Mouse (Mus musculus): ENCODE measurements around the gene Inafm1. TPM values are rescaled to one million over a fixed set of nuclear protein-coding genes. Genes with fewer than 3 reads are reported as not detected.

Gene Inafm1
- total and polyA plus RNA-seq, 3 experiments: 1.5 to 9.5 (median 7.4) TPM

GRCm38 (mm10) chr7:16319216-16319615 lies 45.8 kb upstream of the Inafm1 start:
- H3K27ac ChIP-seq (ENCODE audit: insufficient read depth, low read depth): no peak overlapping the region
- TF ChIP-seq NRF1 (IDR thresholded peaks at IDR 0.05; ENCODE audit: low read depth, low read length) (no peak), EP300 (IDR thresholded peaks at IDR 0.05; ENCODE audit: low read length) (no peak), CHD2 (IDR thresholded peaks at IDR 0.05; ENCODE audit: low read length) (no peak), IRF4 (IDR thresholded peaks at IDR 0.05; ENCODE audit: low read depth, low read length) (no peak), MAX (IDR thresholded peaks at IDR 0.05; ENCODE audit: low read length) (no peak), BHLHE40 (IDR thresholded peaks at IDR 0.05; ENCODE audit: low read depth, low read length) (no peak), PAX5 (IDR thresholded peaks at IDR 0.05; ENCODE audit: low read length) (no peak), GABPA (IDR thresholded peaks at IDR 0.05; ENCODE audit: insufficient replicate concordance, low read depth, low read length) (no peak), POLR2AphosphoS2 (IDR thresholded peaks at IDR 0.05; ENCODE audit: low read depth, low read length) (no peak), KAT2A (IDR thresholded peaks at IDR 0.05; ENCODE audit: insufficient replicate concordance, low read length) (no peak)
- dilution Hi-C loops (cut with MboI; ENCODE audit: extremely low pct_ligation_motif_present, extremely low pct_unique_long_range_greater_than_20kb, low sequenced_read_pairs) (no loop called here), in situ Hi-C loops (cut with MboI; ENCODE audit: low pct_ligation_motif_present, low pct_unique_long_range_greater_than_20kb, low sequenced_read_pairs) (no loop called here)
- H3K9me3 ChIP-seq (replicated peaks; ENCODE audit: low read length): no peaks in the 10 kb centered on the region
- H3K4me1 ChIP-seq (ENCODE audit: control insufficient read depth in 1 of 2, insufficient read depth in 2 of 2): peaks cover 5 to 15% of the 10 kb centered on the region in 2 experiments
- H3K9ac ChIP-seq (ENCODE audit: insufficient read depth, low read depth): no peak overlapping the region
- no peak overlapping the region for H3K4me3 ChIP-seq (replicated peaks in 1 of 3; ENCODE audit: low read depth in 2 of 3, low read length in 2 of 3, poor library complexity in 1 of 3)
- no peaks in the 10 kb centered on the region for H3K27me3 ChIP-seq (replicated peaks)
- H3K79me2 ChIP-seq (replicated peaks; ENCODE audit: control insufficient read depth, extremely low read depth, insufficient read depth, poor library complexity, severe bottlenecking): peaks cover 10% of the 10 kb centered on the region
- no peak for DNase-seq (ENCODE audit: extremely low read depth)
- H3K4me2 ChIP-seq (ENCODE audit: insufficient read depth, low read depth, poor library complexity, severe bottlenecking): no peak overlapping the region
- H3K36me3 ChIP-seq (replicated peaks in 1 of 2; ENCODE audit: control insufficient read depth in 1 of 2, insufficient read depth in 1 of 2, low read length in 1 of 2): peaks cover 36 to 61% of the 10 kb centered on the region in 2 experiments

GRCm38 (mm10) chr7:16317094-16317493 lies 43.7 kb upstream of the Inafm1 start:
- Histone ChIP-seq H3K36me3 (replicated peaks in 1 of 2; ENCODE audit: control insufficient read depth in 1 of 2, insufficient read depth in 1 of 2, low read length in 1 of 2) (peaks cover 37 to 54% of the 10 kb centered on the region in 2 experiments), H3K27ac (ENCODE audit: insufficient read depth, low read depth) (no peak overlapping the region), H3K27me3 (replicated peaks) (no peaks in the 10 kb centered on the region), H3K9me3 (replicated peaks; ENCODE audit: low read length) (no peaks in the 10 kb centered on the region), H3K4me3 (replicated peaks in 1 of 3; ENCODE audit: low read depth in 2 of 3, low read length in 2 of 3, poor library complexity in 1 of 3) (no peak overlapping the region), H3K4me2 (ENCODE audit: insufficient read depth, low read depth, poor library complexity, severe bottlenecking) (no peak overlapping the region), H3K4me1 (ENCODE audit: control insufficient read depth in 1 of 2, insufficient read depth in 2 of 2) (peaks cover 5 to 16% of the 10 kb centered on the region in 2 experiments), H3K79me2 (replicated peaks; ENCODE audit: control insufficient read depth, extremely low read depth, insufficient read depth, poor library complexity, severe bottlenecking) (peaks cover 13% of the 10 kb centered on the region), H3K9ac (ENCODE audit: insufficient read depth, low read depth) (no peak overlapping the region)
- no peak for DNase-seq (ENCODE audit: extremely low read depth)
- dilution Hi-C loops (cut with MboI; ENCODE audit: extremely low pct_ligation_motif_present, extremely low pct_unique_long_range_greater_than_20kb, low sequenced_read_pairs) (no loop called here), in situ Hi-C loops (cut with MboI; ENCODE audit: low pct_ligation_motif_present, low pct_unique_long_range_greater_than_20kb, low sequenced_read_pairs) (no loop called here)
- no peak for TF ChIP-seq GABPA (IDR thresholded peaks at IDR 0.05; ENCODE audit: insufficient replicate concordance, low read depth, low read length)
- TF ChIP-seq SMC3 (IDR thresholded peaks at IDR 0.05; ENCODE audit: low read depth, low read length): no peak
- TF ChIP-seq ZNF384 (IDR thresholded peaks at IDR 0.05; ENCODE audit: low read depth, low read length): no peak
- TF ChIP-seq POLR2A (IDR thresholded peaks at IDR 0.05; ENCODE audit: low read depth, low read length): no peak
- TF ChIP-seq CHD2 (IDR thresholded peaks at IDR 0.05; ENCODE audit: low read length): no peak
- TF ChIP-seq POLR2AphosphoS2 (IDR thresholded peaks at IDR 0.05; ENCODE audit: low read depth, low read length): no peak
- no peak for TF ChIP-seq MYC (IDR thresholded peaks at IDR 0.05; ENCODE audit: low read depth, low read length)
- TF ChIP-seq UBTF (IDR thresholded peaks at IDR 0.05; ENCODE audit: low read depth, low read length): no peak
- no peak for TF ChIP-seq SIN3A (IDR thresholded peaks at IDR 0.05; ENCODE audit: low read length)
- TF ChIP-seq NRF1 (IDR thresholded peaks at IDR 0.05; ENCODE audit: low read depth, low read length): no peak
- no peak for TF ChIP-seq IRF4 (IDR thresholded peaks at IDR 0.05; ENCODE audit: low read depth, low read length)
- TF ChIP-seq MAX (IDR thresholded peaks at IDR 0.05; ENCODE audit: low read length): no peak
